Mouse (Mus musculus) right cerebral cortex, adult 18-20 months (tissue): Measurements from ENCODE around the gene Tmem267.
A peak's percentile ranks its signal among the peaks of the same experiment; 100 is the strongest.
"Not testable (repeated sequence)": the region's sequence is repeated elsewhere in the genome, so short reads cannot be mapped to it uniquely, and the experiment has no call there.

ENCODE experiments used
- DNase-seq: peaks from one replicate; pipeline ENCODE4 v3.0.0; 2022; ENCODE audit warnings: mixed read lengths

The Tmem267 gene

DNA sequence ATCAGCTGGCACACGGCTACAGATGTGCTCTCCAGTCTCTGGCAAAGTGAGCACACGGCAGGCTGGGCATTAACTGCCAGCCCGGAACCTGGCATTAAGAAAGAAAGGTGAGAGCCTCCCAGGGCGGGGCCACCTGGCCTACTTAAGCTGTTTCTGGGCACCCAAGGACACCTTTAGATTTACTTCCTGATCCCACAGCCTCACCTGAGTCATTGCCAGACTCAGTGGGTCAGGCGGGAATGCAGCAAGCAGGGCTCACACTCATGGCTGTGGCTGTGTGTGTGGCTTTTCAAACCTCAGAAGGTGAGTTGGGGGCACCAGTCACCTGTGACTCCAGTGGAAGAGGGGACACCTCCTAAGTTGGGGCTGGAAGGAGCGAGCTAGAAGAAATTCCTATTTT lies 135.8 kb downstream of the Tmem267 start, which contains the start of gene Ccl28:
Ccl28 (plus strand) TSS at position 186 of the 400 bp plus-strand sequence.
- no peak for DNase-seq

DNA sequence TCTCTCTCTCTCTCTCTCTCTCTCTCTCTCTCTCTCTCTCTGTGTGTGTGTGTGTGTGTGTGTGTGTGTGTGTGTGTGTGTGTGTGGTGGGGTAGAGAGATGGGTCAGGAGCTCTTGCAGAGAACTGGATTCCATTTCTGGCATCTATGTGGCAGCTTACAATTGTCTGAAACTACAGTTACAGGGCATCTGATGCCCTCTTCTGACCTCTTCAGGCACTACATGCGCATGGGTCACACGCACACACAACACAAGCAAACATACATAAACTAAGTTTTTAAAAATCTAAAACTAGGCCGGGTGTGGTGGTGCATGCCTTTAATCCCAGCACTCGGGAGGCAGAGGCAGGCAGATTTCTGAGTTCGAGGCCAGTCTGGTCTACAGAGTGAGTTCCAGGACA lies 138.1 kb downstream of the Tmem267 start:
- DNase-seq: not testable (repeated sequence)

DNA sequence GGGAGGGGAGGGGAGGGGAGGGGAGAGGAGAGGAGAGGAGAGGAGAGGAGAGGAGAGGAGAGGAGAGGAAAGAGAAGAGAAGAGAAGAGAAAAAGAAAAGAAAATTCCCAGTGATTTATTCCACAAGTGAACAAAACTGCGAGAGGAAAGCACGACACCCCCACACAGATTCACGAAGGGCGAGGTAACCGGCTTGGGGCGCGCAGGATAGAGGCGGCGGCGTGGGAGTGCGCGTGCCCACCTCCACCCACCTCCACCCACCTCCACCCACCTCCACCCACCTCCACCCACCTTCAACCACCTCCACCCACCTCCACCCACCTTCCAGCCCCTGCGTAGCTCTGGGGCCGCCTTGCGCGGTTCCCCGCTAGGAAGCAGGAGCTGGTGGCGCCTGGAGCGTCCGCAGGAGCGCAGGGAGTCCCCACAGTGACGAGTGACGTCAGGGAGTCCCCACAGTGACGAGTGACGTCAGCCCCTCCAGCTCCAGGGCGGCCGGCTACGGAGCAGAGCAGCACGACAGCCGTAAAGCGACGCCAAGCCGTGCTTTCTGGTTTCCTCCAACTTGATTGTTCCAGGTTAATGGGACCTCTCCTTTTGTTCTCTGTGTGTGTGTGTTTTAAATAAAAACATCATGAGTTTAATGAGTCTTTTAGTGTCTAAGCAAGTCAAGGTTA lies 143.8 kb downstream of the Tmem267 start:
- peak; percentile 89 for DNase-seq

GRCm38 (mm10) chr13:119632156-119632548 lies 144.3 kb downstream of the Tmem267 start:
- DNase-seq: no peak

DNA sequence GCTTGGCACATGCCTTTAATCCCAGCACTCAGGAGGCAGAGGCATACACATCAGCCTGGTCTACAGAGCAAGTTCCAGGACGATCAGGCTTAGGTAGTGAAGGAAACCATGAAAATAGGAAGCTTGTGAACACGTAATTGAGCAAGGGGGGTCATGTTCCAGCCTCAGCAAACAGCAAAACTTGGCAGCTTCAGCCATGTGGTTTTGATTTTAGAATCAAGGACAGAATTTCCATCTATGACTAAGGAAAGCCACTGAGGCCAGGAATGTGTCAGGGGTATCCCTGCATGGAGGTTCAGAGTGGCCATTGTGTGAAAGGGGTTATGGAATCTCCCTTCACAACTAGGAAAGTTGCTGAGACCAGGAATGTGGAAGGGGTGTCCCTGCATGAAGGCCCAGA lies 147.7 kb downstream of the Tmem267 start:
- DNase-seq: no peak

- DNase-seq: no peak
Measured at GRCm38 (mm10) chr13:119637837-119638236, 150.0 kb downstream of the Tmem267 start.

GRCm38 (mm10) chr13:119638449-119638848 lies 150.6 kb downstream of the Tmem267 start:
- DNase-seq: no peak

DNA sequence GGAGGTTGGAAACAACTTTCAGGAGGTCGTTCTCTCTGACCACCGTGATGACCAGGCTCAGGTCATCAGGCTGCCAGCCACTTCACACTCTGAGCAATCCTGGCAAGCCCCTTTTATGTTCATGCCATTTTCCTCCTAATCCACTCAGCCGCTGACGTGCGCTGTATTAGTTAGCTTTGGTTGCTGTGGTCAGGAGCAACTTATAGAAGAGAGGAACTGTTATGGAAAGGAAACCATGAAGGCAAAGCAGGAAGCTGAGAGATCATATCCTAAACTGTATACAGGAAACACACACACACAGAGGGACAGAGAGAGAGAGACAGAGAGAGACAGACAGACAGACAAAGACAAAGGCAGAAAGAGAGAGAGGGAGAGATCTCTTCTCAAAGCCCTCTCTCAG lies 151.5 kb downstream of the Tmem267 start:
- DNase-seq: no peak

GRCm38 (mm10) chr13:119640504-119640903 lies 152.7 kb downstream of the Tmem267 start:
- no peak for DNase-seq

- no peak for DNase-seq
Measured at GRCm38 (mm10) chr13:119641145-119641544, 153.3 kb downstream of the Tmem267 start.

DNA sequence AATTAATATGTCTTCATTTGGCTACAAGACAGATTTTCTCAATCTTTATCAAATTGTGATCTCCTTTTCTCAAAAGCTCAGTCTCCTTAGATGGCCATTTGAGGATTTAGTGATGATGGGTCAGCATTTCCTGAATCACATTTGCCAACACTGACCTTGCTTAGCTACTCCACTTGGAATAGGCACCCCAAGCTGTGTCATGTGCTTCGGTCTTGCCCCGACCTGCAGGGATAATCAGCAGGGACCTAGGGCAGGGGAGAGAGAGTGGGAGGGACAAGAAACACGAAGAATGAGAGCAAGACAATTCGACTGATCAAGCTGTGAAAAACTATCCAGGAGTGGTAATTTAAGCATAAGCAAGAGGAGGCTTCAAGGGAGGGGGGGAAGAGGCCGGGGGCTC lies 156.9 kb downstream of the Tmem267 start:
- DNase-seq: no peak

- DNase-seq: no peak
Measured at GRCm38 (mm10) chr13:119646511-119646910, 158.7 kb downstream of the Tmem267 start.

GRCm38 (mm10) chr13:119648891-119649698 lies 161.3 kb downstream of the Tmem267 start:
- DNase-seq: peak; percentile 82

DNA sequence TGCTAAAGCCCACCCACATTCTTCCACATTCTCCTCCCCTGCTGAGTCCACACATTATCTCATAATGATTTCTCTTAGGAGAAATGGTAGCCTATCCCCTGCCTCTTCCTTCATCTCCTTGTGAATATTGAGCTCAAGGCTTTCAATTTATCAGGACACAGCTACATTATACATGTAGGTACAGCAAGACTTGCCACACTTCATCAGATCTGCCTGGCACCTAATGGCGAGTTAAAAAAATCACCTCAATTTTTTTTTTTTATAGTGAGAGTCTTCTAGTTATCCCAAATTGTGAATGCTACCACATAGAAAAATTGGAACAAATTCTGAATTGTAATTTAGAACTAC lies 161.8 kb downstream of the Tmem267 start:
- no peak for DNase-seq

GRCm38 (mm10) chr13:119654734-119655133 lies 166.9 kb downstream of the Tmem267 start:
- peak; percentile 45 for DNase-seq

DNA sequence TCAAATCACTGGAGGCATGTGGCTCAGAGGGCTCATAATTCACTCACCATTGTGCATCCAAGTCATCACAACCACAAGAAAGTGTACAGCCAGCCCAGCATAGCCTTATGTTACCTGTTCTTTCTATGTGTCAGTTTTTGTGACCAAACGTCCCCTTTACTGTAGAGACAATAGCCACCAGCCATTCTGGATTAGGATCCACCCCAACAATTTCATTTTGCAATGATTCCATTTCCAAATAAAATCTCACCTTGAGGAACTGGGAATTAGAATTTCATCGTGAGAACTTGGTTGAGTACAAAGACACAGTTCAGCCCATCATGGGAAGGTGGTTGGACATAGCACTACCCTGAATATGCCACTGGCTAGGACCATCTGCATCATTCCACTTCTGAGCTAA lies 168.4 kb downstream of the Tmem267 start:
- no peak for DNase-seq

- DNase-seq: no peak
Measured at GRCm38 (mm10) chr13:119656846-119657416, 169.1 kb downstream of the Tmem267 start.
